Mouse (Mus musculus) heart, adult 2 months (tissue): ENCODE measurements at regions not wholly inside any gene's neighbourhood (a gene's known extent, or its start where the extent isn't known, plus 50 kb on each side); places are given as distances from the start of the nearest gene placed in this dataset.
A peak's percentile ranks its signal among the peaks of the same experiment; 100 is the strongest.

Experiments
- DNase-seq, 2 experiments: peaks; one replicate each; pipeline ENCODE4 v3.0.0; 2021
- H3K27ac ChIP-seq: fragments of 200-600 bp; 2 replicates; pipeline ENCODE4 v1.8.1; 2022
- H3K27me3 ChIP-seq: fragments of 200-500 bp; 2 replicates; pipeline ENCODE4 v1.6.1; 2012; ENCODE audit warnings: mild to moderate bottlenecking, low read length, inconsistent platforms, mixed read lengths; ENCODE audit not compliant: control insufficient read depth, insufficient read depth
- H3K36me3 ChIP-seq: fragments of 200-500 bp; 2 replicates; pipeline ENCODE4 v1.6.1; 2012; ENCODE audit warnings: low read length, inconsistent platforms; ENCODE audit not compliant: control insufficient read depth, insufficient read depth
- H3K4me1 ChIP-seq: fragments of 200-500 bp; 2 replicates; pipeline ENCODE4 v1.6.1; 2011; ENCODE audit warnings: low read length; ENCODE audit not compliant: control insufficient read depth, insufficient read depth
- H3K4me3 ChIP-seq: fragments of 200-600 bp; 2 replicates; pipeline ENCODE4 v1.8.1; 2022
- H3K79me2 ChIP-seq: fragments of 200-500 bp; replicated peaks from 2 replicates; pipeline ENCODE4 v1.6.1; 2012; ENCODE audit warnings: mild to moderate bottlenecking, inconsistent platforms, low read length, moderate library complexity, mixed read lengths; ENCODE audit not compliant: control insufficient read depth, insufficient read depth
- H3K9ac ChIP-seq: fragments of 200-500 bp; 2 replicates; pipeline ENCODE4 v1.6.1; 2012; ENCODE audit warnings: low read depth, mild to moderate bottlenecking, control low read depth, inconsistent platforms, low read length, mixed read lengths
- CTCF ChIP-seq: fragments of 200-600 bp; IDR thresholded peaks from 2 replicates; pipeline ENCODE4 v1.8.1; 2022; ENCODE audit warnings: antibody characterized with exemption, mild to moderate bottlenecking, moderate library complexity
- EP300 ChIP-seq: fragments of 200-500 bp; IDR thresholded peaks from 2 replicates; pipeline ENCODE4 v1.6.1; 2011; ENCODE audit warnings: low read depth, low read length, control low read depth; ENCODE audit not compliant: insufficient read depth
- POLR2A ChIP-seq: fragments of 200-500 bp; IDR thresholded peaks from 2 replicates; pipeline ENCODE4 v1.6.1; 2011; ENCODE audit warnings: mild to moderate bottlenecking, low read depth, low read length, control low read depth; ENCODE audit not compliant: insufficient read depth
- WGBS: fragments of 180-500 bp; shearing (Covaris S2); methylation state at CpG from one replicate; pipeline ENCODE4 v1.1.7; 2018; 5-methylcytosine and 5-hydroxymethylcytosine counted together
- intact Hi-C: fragments of 180-260 bp; cut with DNase I; formaldehyde crosslinking; loops from one replicate; pipeline ENCODE4 v1.15.1; 2025

DNA sequence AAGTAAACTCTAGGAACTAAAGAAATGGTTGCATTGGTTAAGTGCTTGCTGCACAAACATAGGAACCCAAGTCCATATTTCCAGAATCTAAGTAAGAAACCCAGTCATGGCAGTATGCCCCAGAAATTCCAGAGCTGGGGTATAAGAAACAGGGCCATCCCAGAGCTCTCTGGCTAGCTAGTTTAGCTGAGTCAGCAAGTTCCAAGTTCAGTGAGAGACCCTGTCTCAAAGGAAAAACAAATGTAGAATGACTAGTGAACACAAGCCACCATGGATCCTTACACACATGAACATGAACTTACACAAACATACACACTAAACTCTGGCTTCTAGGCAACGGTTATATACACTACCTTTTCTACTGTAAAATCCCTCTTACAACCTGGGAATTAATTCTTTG lies 245.4 kb downstream of the Slc4a3 start:
- no peaks in the 10 kb centered on the region for H3K36me3 ChIP-seq
- no peaks in the 10 kb centered on the region for H3K27me3 ChIP-seq
- TF ChIP-seq CTCF (no peak), EP300 (no peak)
- WGBS: 60% methylated on average over 1 of the region's 1 CpGs
- H3K79me2 ChIP-seq: no peaks in the 10 kb centered on the region
- DNase-seq: no peak
- intact Hi-C loops: no loop called here
- no peaks in the 10 kb centered on the region for H3K4me1 ChIP-seq
- no peak overlapping the region for H3K9ac ChIP-seq
- no peak overlapping the region for H3K4me3 ChIP-seq
- H3K27ac ChIP-seq: no peak overlapping the region

DNA sequence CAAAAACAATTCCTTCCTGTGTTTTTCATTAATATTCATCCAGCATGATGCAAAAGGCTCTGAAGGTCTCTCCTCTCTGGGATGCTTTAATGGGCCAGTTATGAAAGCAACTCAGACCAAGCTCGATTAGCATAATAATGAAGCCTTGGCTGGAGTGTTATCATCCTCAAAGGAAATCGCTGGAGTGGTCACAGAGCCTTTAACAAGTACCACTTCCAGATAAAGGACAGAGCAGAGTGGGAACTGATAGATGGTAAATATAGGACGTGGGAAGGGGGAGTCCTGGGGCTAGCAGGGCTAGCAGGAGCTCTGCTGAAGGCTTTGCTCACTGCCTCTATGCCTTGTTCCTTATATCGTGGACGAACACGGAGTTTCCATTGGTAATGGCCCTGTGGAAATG lies 251.7 kb downstream of the Slc4a3 start:
- Histone ChIP-seq H3K4me1 (peaks cover 1% of the 10 kb centered on the region), H3K4me3 (no peak overlapping the region), H3K79me2 (no peaks in the 10 kb centered on the region), H3K27ac (no peak overlapping the region), H3K27me3 (no peaks in the 10 kb centered on the region), H3K36me3 (no peaks in the 10 kb centered on the region), H3K9ac (no peak overlapping the region)
- intact Hi-C loops: no loop called here
- TF ChIP-seq EP300: no peak
- DNase-seq: no peak
- WGBS: 54% methylated on average over 6 of the region's 6 CpGs

DNA sequence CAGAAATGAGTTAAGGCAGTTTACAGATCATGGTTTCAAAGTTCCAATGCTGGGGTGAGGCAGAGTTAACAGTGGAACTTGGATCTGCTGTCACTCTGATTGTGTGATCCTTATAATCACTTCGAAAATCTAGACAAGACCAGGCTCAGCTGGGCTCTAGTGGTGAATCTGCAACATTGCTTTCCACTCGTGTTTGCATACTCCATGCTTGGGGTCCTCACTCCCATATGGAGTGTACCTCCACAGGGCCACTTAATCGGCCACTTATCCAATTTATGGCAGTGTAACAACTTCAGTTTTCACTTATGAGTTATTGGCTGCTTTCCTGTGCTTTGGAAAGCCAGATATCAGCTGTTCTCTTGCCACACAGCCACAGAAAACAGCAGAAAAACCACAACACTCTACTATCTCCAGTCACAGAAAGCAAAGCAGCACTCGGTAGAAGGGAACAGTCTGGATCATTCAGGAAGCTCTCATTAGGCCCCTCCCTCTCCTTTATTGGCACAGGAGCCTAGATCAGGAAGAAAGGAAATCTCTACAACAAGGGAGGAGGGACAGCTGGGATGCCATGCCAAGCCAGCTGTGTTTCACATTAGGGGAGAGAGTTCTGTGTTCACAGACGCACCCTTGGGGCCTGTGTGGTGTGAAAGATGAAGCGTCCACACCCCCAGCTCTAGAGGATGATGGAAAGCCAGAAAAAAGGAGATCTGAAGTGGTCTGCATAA lies 252.5 kb downstream of the Slc4a3 start:
- H3K27ac ChIP-seq: no peak overlapping the region
- H3K36me3 ChIP-seq: no peaks in the 10 kb centered on the region
- H3K79me2 ChIP-seq: no peaks in the 10 kb centered on the region
- DNase-seq: peak; percentile 36 to 39
- H3K9ac ChIP-seq: no peak overlapping the region
- H3K27me3 ChIP-seq: no peaks in the 10 kb centered on the region
- intact Hi-C loops: no loop called here
- 38% methylated on average over 6 of the region's 6 CpGs for WGBS
- TF ChIP-seq CTCF (no peak), EP300 (no peak), POLR2A (no peak)
- no peak overlapping the region for H3K4me3 ChIP-seq
- peaks cover 1% of the 10 kb centered on the region for H3K4me1 ChIP-seq

DNA sequence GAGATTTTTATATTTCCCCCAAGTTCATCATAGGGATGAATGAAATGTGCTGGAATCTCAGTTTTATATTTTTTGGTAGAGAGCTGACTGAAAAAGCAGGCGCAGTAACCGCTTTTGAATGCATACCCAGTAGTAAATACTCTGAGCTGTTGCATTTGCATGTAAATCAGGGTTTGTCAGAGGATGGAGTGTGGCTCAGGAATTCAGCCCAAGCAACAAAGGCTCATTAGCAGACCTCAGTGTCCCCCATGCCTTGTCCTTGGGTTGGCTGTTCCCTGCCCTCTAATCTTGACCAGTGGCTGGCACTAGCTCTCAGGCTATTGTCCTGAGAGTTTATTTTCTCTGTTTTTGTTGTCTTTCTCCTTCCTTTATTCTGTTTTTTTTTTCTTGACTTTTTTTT lies 258.4 kb downstream of the Slc4a3 start:
- 80% methylated on average over 2 of the region's 2 CpGs for WGBS
- no peaks in the 10 kb centered on the region for H3K4me1 ChIP-seq

DNA sequence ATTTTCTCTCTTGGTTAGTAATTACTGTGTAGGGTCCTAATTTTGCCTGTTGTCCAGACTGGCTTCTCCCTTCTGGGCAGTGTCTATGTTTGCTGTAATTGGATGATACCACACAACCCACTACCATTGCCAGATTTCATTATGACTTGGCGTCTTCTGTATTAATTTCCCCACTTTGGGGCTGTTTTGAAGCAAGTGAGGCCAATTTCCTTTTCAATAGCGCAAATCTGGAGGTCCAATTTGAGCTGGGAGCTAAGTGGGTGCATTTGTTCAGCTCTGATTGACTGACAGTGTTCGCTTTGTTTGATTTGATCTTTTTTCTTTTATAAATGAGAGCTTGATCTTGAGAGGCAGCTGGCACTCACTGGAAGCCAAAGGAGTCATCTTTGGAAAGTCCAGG lies 266.4 kb downstream of the Slc4a3 start:
- Histone ChIP-seq H3K4me3 (no peak overlapping the region), H3K4me1 (no peaks in the 10 kb centered on the region), H3K27me3 (no peaks in the 10 kb centered on the region), H3K27ac (no peak overlapping the region), H3K79me2 (no peaks in the 10 kb centered on the region), H3K36me3 (no peaks in the 10 kb centered on the region), H3K9ac (no peak overlapping the region)
- intact Hi-C loops: no loop called here
- no peak for DNase-seq
- 81% methylated on average over 3 of the region's 3 CpGs for WGBS
- no peak for TF ChIP-seq EP300
- no peak for TF ChIP-seq CTCF
- no peak for TF ChIP-seq POLR2A

More for the DNA sequence above, 258.4 kb downstream of the Slc4a3 start:
- intact Hi-C loops: no loop called here
- Histone ChIP-seq H3K27me3 (no peaks in the 10 kb centered on the region), H3K79me2 (no peaks in the 10 kb centered on the region), H3K27ac (no peak overlapping the region), H3K4me3 (no peak overlapping the region), H3K9ac (no peak overlapping the region), H3K36me3 (no peaks in the 10 kb centered on the region)
- TF ChIP-seq EP300 (no peak), POLR2A (no peak), CTCF (no peak)
- DNase-seq: no peak

DNA sequence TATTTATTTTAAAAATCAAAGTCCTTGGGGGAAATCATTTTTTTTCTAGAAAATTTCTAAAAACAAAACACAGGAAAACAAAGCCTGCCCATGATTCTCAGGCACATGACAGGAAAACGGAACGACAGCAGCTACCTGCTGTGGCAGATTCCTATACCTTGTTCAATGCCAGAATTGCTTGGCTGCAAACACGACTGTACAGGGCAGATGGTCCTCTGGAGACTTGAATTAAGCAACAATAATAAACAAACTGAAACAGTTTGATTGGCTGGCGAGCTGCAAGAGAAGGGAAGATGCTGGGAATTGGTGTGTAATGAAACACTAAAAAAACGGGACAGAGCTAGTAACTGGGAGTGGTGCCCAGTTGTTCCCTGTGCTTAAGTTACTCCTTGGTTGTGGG lies 280.1 kb downstream of the Slc4a3 start:
- Histone ChIP-seq H3K9ac (no peak overlapping the region), H3K4me1 (no peaks in the 10 kb centered on the region), H3K79me2 (no peaks in the 10 kb centered on the region), H3K27ac (no peak overlapping the region), H3K27me3 (0 out of 2 replicates have a peak, but pooled peaks cover 1% of the 10 kb centered on the region), H3K4me3 (no peak overlapping the region), H3K36me3 (no peaks in the 10 kb centered on the region)
- WGBS: 49% methylated on average over 5 of the region's 5 CpGs
- intact Hi-C loops: no loop called here
- DNase-seq: no peak
- TF ChIP-seq POLR2A: no peak
- no peak for TF ChIP-seq EP300
- TF ChIP-seq CTCF: no peak
